Mouse (Mus musculus) CD4-positive, CD25-positive, alpha-beta regulatory T cell, adult 9 weeks (primary cell): ENCODE results near the gene Tctex1d1. TPM values are rescaled to one million over a fixed set of nuclear protein-coding genes. Genes with fewer than 3 reads are reported as not detected.

Experiments
- polyA plus RNA-seq: library from polyadenylated mRNA; unstranded; fragments of 100-300 nt; shearing (Covaris generic); gene quantifications from one replicate; pipeline ENCODE4 v1.2.1, GENCODE M21; 2017

The Tctex1d1 gene
- not detected for polyA plus RNA-seq

GRCm38 (mm10) chr4:102978440-102978839, at the start of gene Tctex1d1:
TSS of gene Tctex1d1 (plus strand) at chr4:102978606.

GRCm38 (mm10) chr4:103026621-103027020, 48.2 kb downstream of the Tctex1d1 start, which contains the start of gene Insl5:
TSS of gene Insl5 (minus strand) at chr4:103026842.

Other genes starting within 250 kb of the Tctex1d1 start
- gene Sgip1, start 237.3 kb upstream of the Tctex1d1 start, polyA plus RNA-seq = 0.69 TPM
- not detected for gene Insl5, start 48.2 kb downstream of the Tctex1d1 start, polyA plus RNA-seq
- gene Mier1, start 135.8 kb downstream of the Tctex1d1 start, polyA plus RNA-seq = 72.2 TPM
- 3.3 TPM for gene Wdr78, start 135.9 kb downstream of the Tctex1d1 start, polyA plus RNA-seq
- gene Slc35d1, start 236.6 kb downstream of the Tctex1d1 start, polyA plus RNA-seq = 38.6 TPM